Mouse (Mus musculus) MEL (cell line): ENCODE measurements around the gene Diexf. TPM values are rescaled to one million over a fixed set of nuclear protein-coding genes. Genes with fewer than 3 reads are reported as not detected.

Experiments used
- DNase-seq: peaks from one replicate; pipeline ENCODE4 v3.0.0; 2011; ENCODE audit warnings: low read depth, low spot score
- H3K27ac ChIP-seq: 2 replicates; pipeline ENCODE4 v1.5.1; 2012; ENCODE audit warnings: low read depth, mild to moderate bottlenecking, control low read depth, low read length, moderate library complexity; ENCODE audit not compliant: control insufficient read depth
- H3K27me3 ChIP-seq, 2 experiments: fragments of 150-350 bp in 1 of 2; sonication (generic) in 1 of 2; 2 replicates each; pipeline ENCODE4 v1.6.1; 2012; ENCODE audit warnings: low read length in 2 of 2, mild to moderate bottlenecking in 2 of 2, improper control_type of control experiment in 1 of 2, moderate library complexity in 1 of 2; ENCODE audit not compliant: insufficient read depth in 2 of 2, control insufficient read depth in 1 of 2
- H3K36me3 ChIP-seq, 2 experiments: 2 replicates each; pipeline ENCODE4 v1.6.1; 2012 to 2014; ENCODE audit warnings: low read length in 2 of 2, improper control_type of control experiment in 1 of 2, inconsistent platforms in 1 of 2, mild to moderate bottlenecking in 1 of 2; ENCODE audit not compliant: insufficient read depth in 2 of 2, control insufficient read depth in 1 of 2
- H3K4me1 ChIP-seq, 2 experiments: fragments of 150-350 bp in 1 of 2; sonication (generic) in 1 of 2; 2 replicates each; pipeline ENCODE4 v1.6.1; 2012; ENCODE audit warnings: low read length in 2 of 2, improper control_type of control experiment in 1 of 2, mild to moderate bottlenecking in 1 of 2; ENCODE audit not compliant: insufficient read depth in 2 of 2, control insufficient read depth in 1 of 2
- H3K4me3 ChIP-seq, 2 experiments: fragments of 150-350 bp in 1 of 2; sonication (generic) in 1 of 2; 2 replicates each; pipeline ENCODE4 v1.5.1; 2012; ENCODE audit warnings: low read depth in 2 of 2, low read length in 2 of 2, mild to moderate bottlenecking in 2 of 2, moderate library complexity in 2 of 2, control low read depth in 1 of 2, improper control_type of control experiment in 1 of 2; ENCODE audit not compliant: control insufficient read depth in 1 of 2, insufficient read depth in 1 of 2
- H3K79me2 ChIP-seq: 2 replicates; pipeline ENCODE4 v1.6.1; 2012; ENCODE audit warnings: mild to moderate bottlenecking, low read length, moderate library complexity; ENCODE audit not compliant: control insufficient read depth, poor library complexity, insufficient read depth
- H3K9ac ChIP-seq: 2 replicates; pipeline ENCODE4 v1.6.1; 2012; ENCODE audit warnings: low read depth, mild to moderate bottlenecking, control low read depth, low read length, moderate library complexity; ENCODE audit not compliant: control insufficient read depth, poor library complexity, severe bottlenecking
- H3K9me3 ChIP-seq: fragments of 150-350 bp; sonication (generic); replicated peaks from 2 replicates; pipeline ENCODE4 v1.6.1; 2012; ENCODE audit warnings: mild to moderate bottlenecking, low read length, improper control_type of control experiment, moderate library complexity; ENCODE audit not compliant: insufficient read depth
- BHLHE40 ChIP-seq: IDR thresholded peaks from 2 replicates; pipeline ENCODE4 v1.6.1; 2012; ENCODE audit warnings: low read depth, mild to moderate bottlenecking, inconsistent platforms, low read length, improper control_type of control experiment, borderline replicate concordance
- CHD1 ChIP-seq: IDR thresholded peaks from 2 replicates; pipeline ENCODE4 v1.6.1; 2012; ENCODE audit warnings: low read depth, mild to moderate bottlenecking, inconsistent platforms, low read length, improper control_type of control experiment
- CHD2 ChIP-seq: IDR thresholded peaks from 2 replicates; pipeline ENCODE4 v1.6.1; 2011; ENCODE audit warnings: low read length, improper control_type of control experiment
- ELF1 ChIP-seq: IDR thresholded peaks from 2 replicates; pipeline ENCODE4 v1.6.1; 2014; ENCODE audit warnings: low read depth, mild to moderate bottlenecking, inconsistent platforms, low read length, improper control_type of control experiment, moderate library complexity
- EP300 ChIP-seq, 2 experiments: IDR thresholded peaks; 2 replicates each; pipeline ENCODE4 v1.6.1; 2011; ENCODE audit warnings: improper control_type of control experiment in 2 of 2, low read length in 2 of 2, low read depth in 1 of 2, mild to moderate bottlenecking in 1 of 2
- ETS1 ChIP-seq: IDR thresholded peaks from 2 replicates; pipeline ENCODE4 v1.6.1; 2012; ENCODE audit warnings: low read depth, mild to moderate bottlenecking, inconsistent platforms, low read length, improper control_type of control experiment, moderate library complexity
- GATA1 ChIP-seq: IDR thresholded peaks from 2 replicates; pipeline ENCODE4 v1.6.1; 2011; ENCODE audit warnings: low read depth, low read length, improper control_type of control experiment
- HCFC1 ChIP-seq: IDR thresholded peaks from 2 replicates; pipeline ENCODE4 v1.6.1; 2012; ENCODE audit warnings: low read depth, mild to moderate bottlenecking, inconsistent platforms, low read length, improper control_type of control experiment, moderate library complexity
- JUND ChIP-seq: IDR thresholded peaks from 2 replicates; pipeline ENCODE4 v1.6.1; 2011; ENCODE audit warnings: low read depth, mild to moderate bottlenecking, improper control_type of control experiment, low read length
- MAFK ChIP-seq: IDR thresholded peaks from 2 replicates; pipeline ENCODE4 v1.6.1; 2011; ENCODE audit warnings: low read depth, mild to moderate bottlenecking, low read length, improper control_type of control experiment, borderline replicate concordance
- MAX ChIP-seq: IDR thresholded peaks from 2 replicates; pipeline ENCODE4 v1.6.1; 2011; ENCODE audit warnings: low read length, improper control_type of control experiment
- MYB ChIP-seq: IDR thresholded peaks from 2 replicates; pipeline ENCODE4 v1.6.1; 2011; ENCODE audit warnings: mild to moderate bottlenecking, low read depth, low read length, improper control_type of control experiment
- MYC ChIP-seq: IDR thresholded peaks from 2 replicates; pipeline ENCODE4 v1.6.1; 2011; ENCODE audit warnings: low read depth, mild to moderate bottlenecking, low read length, improper control_type of control experiment, moderate library complexity
- NELFE ChIP-seq: IDR thresholded peaks from 2 replicates; pipeline ENCODE4 v1.6.1; 2011; ENCODE audit warnings: low read depth, low read length, improper control_type of control experiment
- POLR2AphosphoS5 ChIP-seq: IDR thresholded peaks from 2 replicates; pipeline ENCODE4 v1.6.1; 2012; ENCODE audit warnings: low read depth, borderline replicate concordance, mild to moderate bottlenecking, inconsistent platforms, low read length, moderate library complexity, mixed read lengths
- RAD21 ChIP-seq: IDR thresholded peaks from 2 replicates; pipeline ENCODE4 v1.6.1; 2011; ENCODE audit warnings: mild to moderate bottlenecking, low read depth, low read length, improper control_type of control experiment
- RCOR1 ChIP-seq: IDR thresholded peaks from 2 replicates; pipeline ENCODE4 v1.6.1; 2012; ENCODE audit warnings: low read depth, mild to moderate bottlenecking, inconsistent platforms, low read length, improper control_type of control experiment
- SIN3A ChIP-seq: IDR thresholded peaks from 2 replicates; pipeline ENCODE4 v1.6.1; 2012; ENCODE audit warnings: low read length, improper control_type of control experiment, inconsistent platforms
- SMC3 ChIP-seq: IDR thresholded peaks from 2 replicates; pipeline ENCODE4 v1.6.1; 2011; ENCODE audit warnings: low read depth, low read length, improper control_type of control experiment
- TAL1 ChIP-seq: IDR thresholded peaks from 2 replicates; pipeline ENCODE4 v1.6.1; 2012; ENCODE audit warnings: mild to moderate bottlenecking, inconsistent platforms, low read length, moderate library complexity, mixed read lengths
- UBTF ChIP-seq: IDR thresholded peaks from 2 replicates; pipeline ENCODE4 v1.6.1; 2012; ENCODE audit warnings: low read depth, mild to moderate bottlenecking, inconsistent platforms, low read length, improper control_type of control experiment, moderate library complexity, borderline replicate concordance; ENCODE audit not compliant: insufficient read depth
- USF2 ChIP-seq, 2 experiments: IDR thresholded peaks; 2 replicates each; pipeline ENCODE4 v1.6.1; 2011 to 2012; ENCODE audit warnings: improper control_type of control experiment in 2 of 2, low read length in 2 of 2, borderline replicate concordance in 1 of 2, inconsistent platforms in 1 of 2, low read depth in 1 of 2, mild to moderate bottlenecking in 1 of 2; ENCODE audit not compliant: insufficient read depth in 1 of 2
- ZKSCAN1 ChIP-seq: IDR thresholded peaks from 2 replicates; pipeline ENCODE4 v1.6.1; 2012; ENCODE audit warnings: low read depth, mild to moderate bottlenecking, inconsistent platforms, low read length, improper control_type of control experiment, moderate library complexity
- ZMIZ1 ChIP-seq: IDR thresholded peaks from 2 replicates; pipeline ENCODE4 v1.6.1; 2012; ENCODE audit warnings: low read depth, mild to moderate bottlenecking, inconsistent platforms, low read length, improper control_type of control experiment, moderate library complexity
- polyA plus RNA-seq, 2 experiments: library from polyadenylated mRNA; stranded (reverse) in 1 of 2; unstranded in 1 of 2; fragments of >175 nt in 1 of 2; fragments of >200 nt in 1 of 2; gene quantifications; 2 replicates each; pipeline versions ENCODE4 v1.2.1 to v1.2.4; 2012; ENCODE audit warnings: low replicate concordance in 2 of 2, low read depth in 1 of 2; ENCODE audit not compliant: insufficient read length in 2 of 2, insufficient read depth in 1 of 2, missing spikeins in 1 of 2
- total RNA-seq: library from RNA; depleted of rRNA; stranded (reverse); fragments of 300-350 nt; gene quantifications from 2 replicates; pipeline ENCODE4 v1.2.3, GENCODE M21; 2012

Diexf gene
- total and polyA plus RNA-seq, 3 experiments = 20.6 to 45.4 TPM; not detected in 1

DNA sequence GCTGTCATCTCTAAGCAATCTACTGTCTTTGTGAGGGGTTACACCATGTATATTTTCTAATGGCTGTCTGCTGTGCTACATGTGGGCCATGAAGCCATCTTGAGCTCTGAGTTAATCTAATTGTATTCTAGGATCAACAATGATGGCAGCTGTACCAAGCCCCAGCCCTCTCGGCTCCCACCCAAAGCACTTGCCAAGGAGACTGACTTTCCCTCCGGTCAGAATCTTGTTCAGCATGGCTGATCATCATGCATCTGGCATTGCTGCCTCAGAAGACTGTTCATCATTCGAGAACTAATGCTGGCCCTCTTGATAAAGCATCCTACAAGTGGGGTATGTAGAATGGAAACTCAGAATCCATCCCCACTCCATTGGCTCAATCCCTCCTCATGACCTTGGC, 31.1 kb downstream of the Diexf start:
- Histone ChIP-seq H3K4me3 (no peak overlapping the region), H3K9ac (no peak overlapping the region), H3K79me2 (no peaks in the 10 kb centered on the region), H3K27me3 (no peaks in the 10 kb centered on the region)
- no peak for DNase-seq
- TF ChIP-seq JUND = no peak
- TF ChIP-seq, all 39 proteins: peak for 0
- no peaks in the 10 kb centered on the region for H3K4me1 ChIP-seq
- no peak overlapping the region for H3K27ac ChIP-seq
- H3K36me3 ChIP-seq = no peaks in the 10 kb centered on the region
- H3K9me3 ChIP-seq = no peaks in the 10 kb centered on the region

GRCm38 (mm10) chr1:193093596-193093995, 36.5 kb downstream of the Diexf start:
- no peak overlapping the region for H3K27ac ChIP-seq

GRCm38 (mm10) chr1:193092771-193093170, 37.3 kb downstream of the Diexf start:
- no peaks in the 10 kb centered on the region for H3K79me2 ChIP-seq
- H3K27me3 ChIP-seq = no peaks in the 10 kb centered on the region
- no peaks in the 10 kb centered on the region for H3K36me3 ChIP-seq
- no peak overlapping the region for H3K27ac ChIP-seq
- H3K4me3 ChIP-seq = no peak overlapping the region
- DNase-seq = no peak
- H3K9me3 ChIP-seq = no peaks in the 10 kb centered on the region
- no peak overlapping the region for H3K9ac ChIP-seq
- no peak for TF ChIP-seq CHD2
- TF ChIP-seq ZKSCAN1 = no peak
- TF ChIP-seq ZMIZ1 = no peak
- TF ChIP-seq SIN3A = no peak
- TF ChIP-seq BHLHE40 = no peak
- TF ChIP-seq ELF1 = no peak
- no peak for TF ChIP-seq TAL1
- no peak for TF ChIP-seq POLR2AphosphoS5
- no peak for TF ChIP-seq RAD21
- TF ChIP-seq SMC3 = no peak
- no peaks in the 10 kb centered on the region for H3K4me1 ChIP-seq

More at GRCm38 (mm10) chr1:193093596-193093995, 36.5 kb downstream of the Diexf start:
- Histone ChIP-seq H3K79me2 (no peaks in the 10 kb centered on the region), H3K36me3 (no peaks in the 10 kb centered on the region), H3K27me3 (no peaks in the 10 kb centered on the region), H3K4me1 (no peaks in the 10 kb centered on the region), H3K9ac (no peak overlapping the region), H3K4me3 (no peak overlapping the region), H3K9me3 (no peaks in the 10 kb centered on the region)
- no peak for DNase-seq
- TF ChIP-seq MYB (no peak), UBTF (no peak), CHD1 (no peak), POLR2AphosphoS5 (no peak), JUND (no peak), EP300 (IDR thresholded peaks at IDR 0.05; ENCODE audit: low read depth in 1 of 2, low read length in 2 of 2) (no peak), USF2 (IDR thresholded peaks at IDR 0.05; ENCODE audit: borderline replicate concordance in 1 of 2, insufficient read depth in 1 of 2, low read depth in 1 of 2, low read length in 2 of 2) (no peak), MAFK (no peak), HCFC1 (no peak), TAL1 (no peak), ELF1 (no peak), CHD2 (no peak), ETS1 (no peak), RCOR1 (no peak), GATA1 (no peak), MAX (no peak), MYC (no peak), NELFE (no peak)
